Comparison of ENCODE assay signal across 9 mouse cellular contexts in the genomic region with DNA sequence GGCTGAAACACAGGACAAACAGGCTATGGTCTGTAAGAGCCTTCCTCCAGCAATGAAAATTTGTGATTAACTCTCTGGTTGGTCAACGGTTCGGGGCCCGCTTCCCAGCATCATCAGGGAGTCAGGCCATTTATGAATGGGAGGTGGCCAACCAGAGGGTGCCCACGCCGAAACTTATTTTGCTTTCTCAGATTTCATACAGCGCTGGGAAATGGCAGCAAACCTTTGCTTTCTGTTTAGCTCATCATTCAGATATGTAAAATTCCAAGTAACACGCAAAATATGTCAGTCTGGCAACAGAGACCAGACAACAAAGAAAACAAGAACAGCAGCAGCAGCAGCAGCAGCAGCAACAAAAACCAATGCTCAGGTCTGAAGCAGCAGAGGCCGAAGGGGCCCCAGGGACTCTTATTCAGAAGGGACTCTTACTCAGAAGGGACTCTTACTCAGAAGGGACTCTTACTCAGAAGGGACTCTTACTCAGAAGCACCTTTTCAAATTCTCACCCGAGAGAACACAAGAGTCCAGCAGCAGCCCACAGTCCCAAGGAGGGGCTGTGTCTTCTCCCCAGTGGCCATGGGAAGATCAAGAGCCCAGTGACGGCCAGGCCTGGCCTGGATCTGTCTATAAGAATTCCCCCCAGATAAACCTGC.
DNase-seq lines count a peak whose midpoint lies in the region; ATAC-seq lines count a peak whose summit lies in the region.
"Had no signal": no experiment of that assay in that cellular context is flagged by ENCODE, and none has a peak within 500 bp of the region (broad histone marks: within the 10 kb centered on the region; RNA-seq: fewer than 3 reads in every experiment).

No protein-coding gene starts in this region.

- no peak overlapping the region for H3K4me3 ChIP-seq in kidney, embryonic 16.5 days (ENCODE audit: low read length)
- H3K4me3 ChIP-seq in limb, embryonic 13.5 days = no peak overlapping the region
- H3K4me3 ChIP-seq in liver, embryonic 11.5 days (ENCODE audit: low read depth, low read length) = no peak overlapping the region

- WGBS in kidney, embryonic 16.5 days = 71% methylated on average over 10 of the region's 10 CpGs
- 57% methylated on average over 10 of the region's 10 CpGs for WGBS in limb, embryonic 13.5 days
- 73% methylated on average over 10 of the region's 10 CpGs for WGBS in liver, embryonic 11.5 days

- H3K9me3 ChIP-seq in kidney, embryonic 16.5 days (ENCODE audit: low read length) = no peaks in the 10 kb centered on the region; the same call in 1 of the 2 replicates
- H3K9me3 ChIP-seq in limb, embryonic 13.5 days = no peaks in the 10 kb centered on the region
- no peaks in the 10 kb centered on the region for H3K9me3 ChIP-seq in liver, embryonic 11.5 days (ENCODE audit: control insufficient read depth, low read length)

- peak; percentile 54; the same call in 1 of the 2 replicates for ATAC-seq in kidney, embryonic 16.5 days (ENCODE audit: low FRiP score, low TSS enrichment)
- ATAC-seq in CD4-positive, CD25-positive, alpha-beta regulatory T cell, adult 4 months = peak; percentile 59
- ATAC-seq in limb, embryonic 13.5 days (ENCODE audit: low FRiP score, low read depth) = no peak
- no peak for ATAC-seq in liver, embryonic 11.5 days (replicated peaks; ENCODE audit: low FRiP score)

- H3K4me2 ChIP-seq in kidney, embryonic 16.5 days (replicated peaks; ENCODE audit: low read depth, low read length) = no peak overlapping the region
- H3K4me2 ChIP-seq in limb, embryonic 13.5 days (replicated peaks) = no peak overlapping the region
- no peak overlapping the region for H3K4me2 ChIP-seq in liver, embryonic 11.5 days

- H3K9ac ChIP-seq in kidney, embryonic 16.5 days (replicated peaks; ENCODE audit: low read length) = no peak overlapping the region
- H3K9ac ChIP-seq in limb, embryonic 13.5 days = no peak overlapping the region
- H3K9ac ChIP-seq in liver, embryonic 11.5 days (ENCODE audit: low read depth, low read length) = no peak overlapping the region

- no peak for DNase-seq in kidney, adult 9 months
- peak; percentile 11 for DNase-seq in T-cell, adult 2 months (ENCODE audit: low spot score)
- no peak for DNase-seq in liver, embryonic 11.5 days (ENCODE audit: low spot score)
- no peak for DNase-seq in left cerebral cortex, adult 8-10 months (ENCODE audit: low spot score in 2 of 2)
- DNase-seq: cerebellum, adult 9-10 months; kidney, adult 8-10 months had no signal

- peaks cover 17% of the 10 kb centered on the region for H3K4me1 ChIP-seq in kidney, embryonic 16.5 days (ENCODE audit: insufficient read depth, low read length)
- peaks cover 33% of the 10 kb centered on the region for H3K4me1 ChIP-seq in limb, embryonic 13.5 days
- H3K4me1 ChIP-seq in liver, embryonic 11.5 days (replicated peaks; ENCODE audit: control insufficient read depth, insufficient read depth, low read length) = no peaks in the 10 kb centered on the region

- no peaks in the 10 kb centered on the region for H3K36me3 ChIP-seq in kidney, embryonic 16.5 days (ENCODE audit: insufficient read depth, low read length)
- no peaks in the 10 kb centered on the region for H3K36me3 ChIP-seq in limb, embryonic 13.5 days
- no peaks in the 10 kb centered on the region for H3K36me3 ChIP-seq in liver, embryonic 11.5 days (ENCODE audit: control insufficient read depth, insufficient read depth, low read length)

- H3K27me3 ChIP-seq in kidney, embryonic 16.5 days (ENCODE audit: insufficient read depth, low read length) = no peaks in the 10 kb centered on the region
- H3K27me3 ChIP-seq in limb, embryonic 13.5 days = no peaks in the 10 kb centered on the region
- no peaks in the 10 kb centered on the region for H3K27me3 ChIP-seq in liver, embryonic 11.5 days (replicated peaks; ENCODE audit: control insufficient read depth, insufficient read depth, low read length)

- H3K27ac ChIP-seq in kidney, embryonic 16.5 days (ENCODE audit: low read length) = no peak overlapping the region
- peak overlapping the region; percentile 40 for H3K27ac ChIP-seq in limb, embryonic 13.5 days
- H3K27ac ChIP-seq in liver, embryonic 11.5 days (ENCODE audit: low read depth, low read length) = no peak overlapping the region

Comparison
In these comparisons a context has a peak if more than half of its experiments do, and no peak if none do; other contexts are left out.
1. ATAC-seq: peak in kidney, embryonic 16.5 days (single experiment) and CD4-positive, CD25-positive, alpha-beta regulatory T cell, adult 4 months (single experiment); none in limb, embryonic 13.5 days (single experiment) and liver, embryonic 11.5 days (single experiment).